Mouse (Mus musculus): ENCODE results near the gene Tead4. TPM values are rescaled to one million over a fixed set of nuclear protein-coding genes. Genes with fewer than 3 reads are reported as not detected.
"Not testable (repeated sequence)": the region's sequence is repeated elsewhere in the genome, so short reads cannot be mapped to it uniquely, and the experiment has no call there.

The Tead4 gene
- total RNA-seq (2017): not detected in 2 replicates

- no peak for ATAC-seq (ENCODE audit: extremely low read depth, insufficient number of reproducible peaks, low FRiP score, poor library complexity, severe bottlenecking)
Measured at GRCm38 (mm10) chr6:128300134-128301001, at the start of gene Tead4. Gene Tead4 (minus strand): TSS chr6:128300823.

- ATAC-seq (ENCODE audit: extremely low read depth, insufficient number of reproducible peaks, low FRiP score, poor library complexity, severe bottlenecking): no peak
Measured at GRCm38 (mm10) chr6:128349711-128350110, 49.1 kb upstream of the Tead4 start.

- ATAC-seq (ENCODE audit: extremely low read depth, insufficient number of reproducible peaks, low FRiP score, poor library complexity, severe bottlenecking): no peak
Measured at GRCm38 (mm10) chr6:128346782-128347181, 46.2 kb upstream of the Tead4 start.

- ATAC-seq (ENCODE audit: extremely low read depth, insufficient number of reproducible peaks, low FRiP score, poor library complexity, severe bottlenecking): no peak
Measured at GRCm38 (mm10) chr6:128345623-128346022, 45.0 kb upstream of the Tead4 start.

- no peak for ATAC-seq (ENCODE audit: extremely low read depth, insufficient number of reproducible peaks, low FRiP score, poor library complexity, severe bottlenecking)
Measured at GRCm38 (mm10) chr6:128341956-128342723, 41.5 kb upstream of the Tead4 start.

- ATAC-seq (ENCODE audit: extremely low read depth, insufficient number of reproducible peaks, low FRiP score, poor library complexity, severe bottlenecking): no peak
Measured at GRCm38 (mm10) chr6:128338876-128339275, 38.3 kb upstream of the Tead4 start.

- ATAC-seq (ENCODE audit: extremely low read depth, insufficient number of reproducible peaks, low FRiP score, poor library complexity, severe bottlenecking): no peak
Measured at GRCm38 (mm10) chr6:128337467-128337866, 36.8 kb upstream of the Tead4 start.

GRCm38 (mm10) chr6:128334397-128335124, 33.9 kb upstream of the Tead4 start:
- peak; percentile 65; the same call in 1 of the 2 replicates for ATAC-seq (ENCODE audit: extremely low read depth, insufficient number of reproducible peaks, low FRiP score, poor library complexity, severe bottlenecking)

GRCm38 (mm10) chr6:128318317-128318716, 17.7 kb upstream of the Tead4 start:
- peak; percentile 55; the same call in 1 of the 2 replicates for ATAC-seq (ENCODE audit: extremely low read depth, insufficient number of reproducible peaks, low FRiP score, poor library complexity, severe bottlenecking)

- no peak for ATAC-seq (ENCODE audit: extremely low read depth, insufficient number of reproducible peaks, low FRiP score, poor library complexity, severe bottlenecking)
Measured at GRCm38 (mm10) chr6:128315597-128315996, 15.0 kb upstream of the Tead4 start.

- no peak for ATAC-seq (ENCODE audit: extremely low read depth, insufficient number of reproducible peaks, low FRiP score, poor library complexity, severe bottlenecking)
Measured at GRCm38 (mm10) chr6:128314796-128315195, 14.2 kb upstream of the Tead4 start.

- 0 out of 2 replicates have a peak, but pooled peaks have one; percentile 44 for ATAC-seq (ENCODE audit: extremely low read depth, insufficient number of reproducible peaks, low FRiP score, poor library complexity, severe bottlenecking)
Measured at GRCm38 (mm10) chr6:128308311-128308710, 7.7 kb upstream of the Tead4 start.

- no peak for ATAC-seq (ENCODE audit: extremely low read depth, insufficient number of reproducible peaks, low FRiP score, poor library complexity, severe bottlenecking)
Measured at GRCm38 (mm10) chr6:128304801-128305200, 4.2 kb upstream of the Tead4 start.

- not testable (repeated sequence) for ATAC-seq (ENCODE audit: extremely low read depth, insufficient number of reproducible peaks, low FRiP score, poor library complexity, severe bottlenecking)
Measured at GRCm38 (mm10) chr6:128302640-128303039, 2.0 kb upstream of the Tead4 start.

- ATAC-seq (ENCODE audit: extremely low read depth, insufficient number of reproducible peaks, low FRiP score, poor library complexity, severe bottlenecking): no peak
Measured at GRCm38 (mm10) chr6:128301891-128302290, 1.3 kb upstream of the Tead4 start.

GRCm38 (mm10) chr6:128301458-128301857, 835 bp upstream of the Tead4 start:
- no peak for ATAC-seq (ENCODE audit: extremely low read depth, insufficient number of reproducible peaks, low FRiP score, poor library complexity, severe bottlenecking)

- no peak for ATAC-seq (ENCODE audit: extremely low read depth, insufficient number of reproducible peaks, low FRiP score, poor library complexity, severe bottlenecking)
Measured at GRCm38 (mm10) chr6:128299292-128300133, 1.1 kb downstream of the Tead4 start.

GRCm38 (mm10) chr6:128298246-128298645, 2.4 kb downstream of the Tead4 start:
- ATAC-seq (ENCODE audit: extremely low read depth, insufficient number of reproducible peaks, low FRiP score, poor library complexity, severe bottlenecking): no peak

Data from neutrophil, adult 5-6 weeks (primary cell).